Mouse (Mus musculus) liver, embryonic 15.5 days (tissue): ENCODE results near the gene Cyb5r1. TPM values are rescaled to one million over a fixed set of nuclear protein-coding genes. Genes with fewer than 3 reads are reported as not detected.

Source experiments
- ATAC-seq: fragments of 200-750 bp; cut with Nextera tagmentation; 2 replicates; pipeline ENCODE4 v1.8.0; 2017; ENCODE audit warnings: moderate number of reproducible peaks, mild to moderate bottlenecking, moderate library complexity; ENCODE audit not compliant: insufficient read depth
- H3K27ac ChIP-seq: fragments of 300-500 bp; sonication (generic); replicated peaks from 2 replicates; pipeline ENCODE4 v1.5.1; 2015; ENCODE audit warnings: mild to moderate bottlenecking, inconsistent platforms
- H3K27me3 ChIP-seq: fragments of 300-500 bp; sonication (generic); 2 replicates; pipeline ENCODE4 v1.6.1; 2015; ENCODE audit warnings: mild to moderate bottlenecking, inconsistent platforms
- H3K36me3 ChIP-seq: fragments of 300-500 bp; sonication (generic); replicated peaks from 2 replicates; pipeline ENCODE4 v1.6.1; 2015; ENCODE audit warnings: moderate library complexity, mild to moderate bottlenecking, inconsistent platforms
- H3K4me1 ChIP-seq: fragments of 300-500 bp; sonication (generic); replicated peaks from 2 replicates; pipeline ENCODE4 v1.6.1; 2015; ENCODE audit warnings: inconsistent platforms
- H3K4me2 ChIP-seq: fragments of 300-500 bp; sonication (generic); 2 replicates; pipeline ENCODE4 v1.6.1; 2015; ENCODE audit warnings: moderate library complexity, mild to moderate bottlenecking, inconsistent platforms
- H3K4me3 ChIP-seq: fragments of 300-500 bp; sonication (generic); replicated peaks from 2 replicates; pipeline ENCODE4 v1.5.1; 2015; ENCODE audit warnings: mild to moderate bottlenecking, inconsistent platforms
- H3K9ac ChIP-seq: fragments of 300-500 bp; sonication (generic); 2 replicates; pipeline ENCODE4 v1.6.1; 2015; ENCODE audit warnings: moderate library complexity, mild to moderate bottlenecking, inconsistent platforms
- H3K9me3 ChIP-seq: fragments of 300-500 bp; sonication (generic); replicated peaks from 2 replicates; pipeline ENCODE4 v1.6.1; 2016; ENCODE audit warnings: inconsistent platforms
- WGBS: fragments of 180-500 bp; shearing (Covaris S2); methylation state at CpG from one replicate; pipeline ENCODE4 v1.1.7; 2015; ENCODE audit warnings: mixed read lengths; ENCODE audit not compliant: insufficient replicate concordance; 5-methylcytosine and 5-hydroxymethylcytosine counted together
- polyA plus RNA-seq: library from polyadenylated mRNA; unstranded; fragments of >200 nt; fragmentation: Nextera tagmentation; extraction: Ambion mirVana; gene quantifications from 2 replicates; pipeline ENCODE4 v1.2.1, GENCODE M21; 2015

The Cyb5r1 gene
- polyA plus RNA-seq: 17.3 and 17.4 TPM in 2 replicates

- peak within 1 kb of the TSS; percentile 93 for H3K4me3 ChIP-seq
- H3K9ac ChIP-seq: peak within 1 kb of the TSS; percentile 87
- peaks cover 21% of the 10 kb centered on the region for H3K4me1 ChIP-seq
- H3K4me2 ChIP-seq: peak within 1 kb of the TSS; percentile 95
- H3K36me3 ChIP-seq: peaks cover 27% of the 10 kb centered on the region
- H3K27ac ChIP-seq: peak within 1 kb of the TSS; percentile 92
- no peaks in the 10 kb centered on the region for H3K27me3 ChIP-seq
- ATAC-seq: peak; percentile 95
- under 1% methylated on average over 43 of the region's 43 CpGs for WGBS
- no peaks in the 10 kb centered on the region for H3K9me3 ChIP-seq
Observed at GRCm38 (mm10) chr1:134405509-134406413, at the start of gene Cyb5r1. Gene Cyb5r1, plus strand, starts transcription at chr1:134405559.

- H3K9ac ChIP-seq: no peak overlapping the region
- H3K4me2 ChIP-seq: no peak overlapping the region
- H3K27ac ChIP-seq: 0 out of 2 replicates have a peak overlapping the region, but pooled peaks have one; percentile 16
- no peak for ATAC-seq
- H3K9me3 ChIP-seq: no peaks in the 10 kb centered on the region
- H3K27me3 ChIP-seq: no peaks in the 10 kb centered on the region
- H3K4me3 ChIP-seq: no peak overlapping the region
- peaks cover 30% of the 10 kb centered on the region for H3K4me1 ChIP-seq
- WGBS: 69% methylated on average over 4 of the region's 4 CpGs
- peaks cover 79% of the 10 kb centered on the region for H3K36me3 ChIP-seq
Observed at GRCm38 (mm10) chr1:134357461-134357860, 47.9 kb upstream of the Cyb5r1 start.

- WGBS: 55% methylated on average over 7 of the region's 7 CpGs
- ATAC-seq: no peak
- Histone ChIP-seq H3K9me3 (no peaks in the 10 kb centered on the region), H3K27me3 (no peaks in the 10 kb centered on the region), H3K9ac (peak overlapping the region; percentile 89), H3K4me3 (peak overlapping the region; percentile 91), H3K27ac (peak overlapping the region; percentile 97; the same call in 1 of the 2 replicates), H3K36me3 (peaks cover 48% of the 10 kb centered on the region), H3K4me1 (peaks cover 31% of the 10 kb centered on the region), H3K4me2 (peak overlapping the region; percentile 76)
Observed at GRCm38 (mm10) chr1:134360656-134361055, 44.7 kb upstream of the Cyb5r1 start.

GRCm38 (mm10) chr1:134361195-134361856, 44.0 kb upstream of the Cyb5r1 start:
- H3K4me1 ChIP-seq: peaks cover 31% of the 10 kb centered on the region
- ATAC-seq: peak; percentile 89
- no peaks in the 10 kb centered on the region for H3K27me3 ChIP-seq
- no peaks in the 10 kb centered on the region for H3K9me3 ChIP-seq
- peaks cover 41% of the 10 kb centered on the region for H3K36me3 ChIP-seq
- H3K27ac ChIP-seq: peak overlapping the region; percentile 97
- peak overlapping the region; percentile 89 for H3K9ac ChIP-seq
- peak overlapping the region; percentile 76 for H3K4me2 ChIP-seq
- H3K4me3 ChIP-seq: peak overlapping the region; percentile 91
- WGBS: under 1% methylated on average over 44 of the region's 44 CpGs

GRCm38 (mm10) chr1:134361857-134362212, 43.5 kb upstream of the Cyb5r1 start, which contains the start of gene Tmem183a:
Gene Tmem183a, minus strand, starts transcription at chr1:134361979.
- Histone ChIP-seq H3K9ac (peak within 1 kb of the TSS; percentile 89), H3K27me3 (no peaks in the 10 kb centered on the region), H3K27ac (peak within 1 kb of the TSS; percentile 97), H3K36me3 (peaks cover 37% of the 10 kb centered on the region), H3K4me2 (peak within 1 kb of the TSS; percentile 76), H3K9me3 (no peaks in the 10 kb centered on the region), H3K4me3 (peak within 1 kb of the TSS; percentile 91), H3K4me1 (peaks cover 31% of the 10 kb centered on the region)
- peak; percentile 97 for ATAC-seq
- under 1% methylated on average over 38 of the region's 38 CpGs for WGBS

GRCm38 (mm10) chr1:134363194-134363593, 42.2 kb upstream of the Cyb5r1 start:
- ATAC-seq: no peak
- H3K4me3 ChIP-seq: no peak overlapping the region
- H3K27me3 ChIP-seq: no peaks in the 10 kb centered on the region; the same call in 1 of the 2 replicates
- 73% methylated on average over 4 of the region's 4 CpGs for WGBS
- no peak overlapping the region for H3K4me2 ChIP-seq
- H3K4me1 ChIP-seq: peaks cover 31% of the 10 kb centered on the region
- H3K27ac ChIP-seq: no peak overlapping the region
- H3K9me3 ChIP-seq: no peaks in the 10 kb centered on the region
- peaks cover 25% of the 10 kb centered on the region for H3K36me3 ChIP-seq
- H3K9ac ChIP-seq: no peak overlapping the region

- Histone ChIP-seq H3K4me2 (no peak overlapping the region), H3K9ac (no peak overlapping the region), H3K36me3 (peaks cover 3% of the 10 kb centered on the region), H3K9me3 (no peaks in the 10 kb centered on the region; the same call in 1 of the 2 replicates), H3K27ac (no peak overlapping the region), H3K4me1 (peaks cover 13% of the 10 kb centered on the region), H3K27me3 (no peaks in the 10 kb centered on the region; the same call in 1 of the 2 replicates), H3K4me3 (no peak overlapping the region)
- ATAC-seq: no peak
- WGBS: 57% methylated on average over 5 of the region's 5 CpGs
Observed at GRCm38 (mm10) chr1:134365491-134365890, 39.9 kb upstream of the Cyb5r1 start.

- WGBS: 40% methylated on average over 9 of the region's 9 CpGs
- H3K4me2 ChIP-seq: no peak overlapping the region
- no peaks in the 10 kb centered on the region; the same call in 1 of the 2 replicates for H3K27me3 ChIP-seq
- H3K36me3 ChIP-seq: no peaks in the 10 kb centered on the region
- ATAC-seq: no peak
- H3K9ac ChIP-seq: no peak overlapping the region
- H3K9me3 ChIP-seq: no peaks in the 10 kb centered on the region; the same call in 1 of the 2 replicates
- H3K27ac ChIP-seq: no peak overlapping the region
- H3K4me1 ChIP-seq: no peaks in the 10 kb centered on the region
- no peak overlapping the region for H3K4me3 ChIP-seq
Observed at GRCm38 (mm10) chr1:134368777-134369337, 36.5 kb upstream of the Cyb5r1 start.

GRCm38 (mm10) chr1:134374124-134374523, 31.2 kb upstream of the Cyb5r1 start:
- Histone ChIP-seq H3K27me3 (peaks cover 2% of the 10 kb centered on the region; the same call in 1 of the 2 replicates), H3K27ac (no peak overlapping the region), H3K9ac (no peak overlapping the region), H3K36me3 (no peaks in the 10 kb centered on the region), H3K4me3 (no peak overlapping the region), H3K9me3 (no peaks in the 10 kb centered on the region; the same call in 1 of the 2 replicates), H3K4me1 (no peaks in the 10 kb centered on the region), H3K4me2 (no peak overlapping the region)
- ATAC-seq: no peak
- 60% methylated on average over 2 of the region's 2 CpGs for WGBS

- H3K36me3 ChIP-seq: no peaks in the 10 kb centered on the region
- peaks cover 30% of the 10 kb centered on the region for H3K27me3 ChIP-seq
- no peak overlapping the region for H3K4me2 ChIP-seq
- 68% methylated on average over 2 of the region's 2 CpGs for WGBS
- no peak overlapping the region for H3K27ac ChIP-seq
- H3K9me3 ChIP-seq: no peaks in the 10 kb centered on the region
- H3K4me3 ChIP-seq: no peak overlapping the region
- H3K4me1 ChIP-seq: peaks cover 7% of the 10 kb centered on the region; the same call in 1 of the 2 replicates
- no peak for ATAC-seq
- H3K9ac ChIP-seq: no peak overlapping the region
Observed at GRCm38 (mm10) chr1:134381051-134381450, 24.3 kb upstream of the Cyb5r1 start.
